Mouse (Mus musculus): ENCODE data around the gene Tmem179. TPM values are rescaled to one million over a fixed set of nuclear protein-coding genes. Genes with fewer than 3 reads are reported as not detected.
A peak's percentile ranks its signal among the peaks of the same experiment; 100 is the strongest.

Gene Tmem179
- polyA plus RNA-seq, 2 experiments = 0.28 to 0.36 TPM

GRCm38 (mm10) chr12:112489535-112489934 is 27.0 kb downstream of the Tmem179 start:
- peak overlapping the region; percentile 79; the same call in 1 of the 2 replicates for H3K27ac ChIP-seq (replicated peaks; ENCODE audit: low read depth, low read length)

GRCm38 (mm10) chr12:112489134-112489533 is 27.4 kb downstream of the Tmem179 start, which contains the start of gene A530016L24Rik:
Gene A530016L24Rik (plus strand): TSS chr12:112489448.
- 86% methylated on average over 8 of the region's 8 CpGs for WGBS
- Histone ChIP-seq H3K27ac (replicated peaks; ENCODE audit: low read depth, low read length) (peak within 1 kb of the TSS; percentile 79), H3K9ac (ENCODE audit: low read depth, low read length, severe bottlenecking) (no peak within 1 kb of the TSS), H3K9me3 (ENCODE audit: control insufficient read depth, low read length) (no peaks in the 10 kb centered on the region), H3K4me1 (ENCODE audit: control insufficient read depth, insufficient read depth, low read length) (peaks cover 22% of the 10 kb centered on the region), H3K27me3 (ENCODE audit: control insufficient read depth, insufficient read depth, low read length) (no peaks in the 10 kb centered on the region), H3K36me3 (ENCODE audit: control insufficient read depth, insufficient read depth, low read length) (no peaks in the 10 kb centered on the region), H3K4me3 (replicated peaks; ENCODE audit: low read length) (no peak within 1 kb of the TSS), H3K4me2 (replicated peaks; ENCODE audit: low read depth, low read length, severe bottlenecking) (no peak within 1 kb of the TSS)
- DNase-seq (ENCODE audit: low spot score) = no peak
- ATAC-seq (ENCODE audit: low FRiP score, low read depth) = no peak
- no peak for TF ChIP-seq POLR2A (IDR thresholded peaks at IDR 0.05; ENCODE audit: borderline replicate concordance, extremely low read depth, insufficient read depth, insufficient read length)

More at GRCm38 (mm10) chr12:112489535-112489934, 27.0 kb downstream of the Tmem179 start:
- Histone ChIP-seq H3K4me3 (replicated peaks; ENCODE audit: low read length) (no peak overlapping the region), H3K9ac (ENCODE audit: low read depth, low read length, severe bottlenecking) (no peak overlapping the region), H3K4me2 (replicated peaks; ENCODE audit: low read depth, low read length, severe bottlenecking) (no peak overlapping the region), H3K9me3 (ENCODE audit: control insufficient read depth, low read length) (no peaks in the 10 kb centered on the region), H3K36me3 (ENCODE audit: control insufficient read depth, insufficient read depth, low read length) (no peaks in the 10 kb centered on the region), H3K4me1 (ENCODE audit: control insufficient read depth, insufficient read depth, low read length) (peaks cover 22% of the 10 kb centered on the region), H3K27me3 (ENCODE audit: control insufficient read depth, insufficient read depth, low read length) (no peaks in the 10 kb centered on the region)
- ATAC-seq (ENCODE audit: low FRiP score, low read depth) (no peak), DNase-seq (ENCODE audit: low spot score) (no peak)
- WGBS = 90% methylated on average over 9 of the region's 9 CpGs
- TF ChIP-seq POLR2A (IDR thresholded peaks at IDR 0.05; ENCODE audit: borderline replicate concordance, extremely low read depth, insufficient read depth, insufficient read length) = no peak

- WGBS = 13% methylated on average over 9 of the region's 9 CpGs
- no peaks in the 10 kb centered on the region; the same call in 1 of the 2 replicates for H3K4me1 ChIP-seq (ENCODE audit: control insufficient read depth, insufficient read depth, low read length)
- peak; percentile 74 for ATAC-seq (ENCODE audit: low FRiP score, low read depth)
Observed at GRCm38 (mm10) chr12:112473777-112474176, 42.8 kb downstream of the Tmem179 start.

GRCm38 (mm10) chr12:112470216-112470615 is 46.3 kb downstream of the Tmem179 start:
- Histone ChIP-seq H3K4me3 (replicated peaks; ENCODE audit: low read length) (no peak overlapping the region), H3K9ac (ENCODE audit: low read depth, low read length, severe bottlenecking) (no peak overlapping the region), H3K36me3 (ENCODE audit: control insufficient read depth, insufficient read depth, low read length) (no peaks in the 10 kb centered on the region), H3K4me1 (ENCODE audit: control insufficient read depth, insufficient read depth, low read length) (peaks cover under 1% of the 10 kb centered on the region; the same call in 1 of the 2 replicates), H3K4me2 (replicated peaks; ENCODE audit: low read depth, low read length, severe bottlenecking) (no peak overlapping the region), H3K9me3 (ENCODE audit: control insufficient read depth, low read length) (no peaks in the 10 kb centered on the region), H3K27ac (replicated peaks; ENCODE audit: low read depth, low read length) (no peak overlapping the region), H3K27me3 (ENCODE audit: control insufficient read depth, insufficient read depth, low read length) (no peaks in the 10 kb centered on the region; the same call in 1 of the 2 replicates)
- DNase-seq (ENCODE audit: low spot score) (no peak), ATAC-seq (ENCODE audit: low FRiP score, low read depth) (no peak)
- WGBS = 82% methylated on average over 5 of the region's 5 CpGs
- TF ChIP-seq POLR2A (IDR thresholded peaks at IDR 0.05; ENCODE audit: borderline replicate concordance, extremely low read depth, insufficient read depth, insufficient read length) = no peak

More at GRCm38 (mm10) chr12:112473777-112474176, 42.8 kb downstream of the Tmem179 start:
- peak; percentile 78 for DNase-seq (ENCODE audit: low spot score)
- no peak overlapping the region for H3K9ac ChIP-seq (ENCODE audit: low read depth, low read length, severe bottlenecking)
- H3K9me3 ChIP-seq (ENCODE audit: control insufficient read depth, low read length) = no peaks in the 10 kb centered on the region
- H3K4me2 ChIP-seq (replicated peaks; ENCODE audit: low read depth, low read length, severe bottlenecking) = no peak overlapping the region
- no peaks in the 10 kb centered on the region; the same call in 1 of the 2 replicates for H3K27me3 ChIP-seq (ENCODE audit: control insufficient read depth, insufficient read depth, low read length)
- no peak for TF ChIP-seq POLR2A (IDR thresholded peaks at IDR 0.05; ENCODE audit: borderline replicate concordance, extremely low read depth, insufficient read depth, insufficient read length)
- H3K4me3 ChIP-seq (replicated peaks; ENCODE audit: low read length) = no peak overlapping the region
- H3K36me3 ChIP-seq (ENCODE audit: control insufficient read depth, insufficient read depth, low read length) = no peaks in the 10 kb centered on the region
- H3K27ac ChIP-seq (replicated peaks; ENCODE audit: low read depth, low read length) = no peak overlapping the region

- Histone ChIP-seq H3K27me3 (ENCODE audit: control insufficient read depth, insufficient read depth, low read length) (no peaks in the 10 kb centered on the region; the same call in 1 of the 2 replicates), H3K4me1 (ENCODE audit: control insufficient read depth, insufficient read depth, low read length) (peaks cover 5% of the 10 kb centered on the region), H3K4me2 (replicated peaks; ENCODE audit: low read depth, low read length, severe bottlenecking) (no peak overlapping the region), H3K27ac (replicated peaks; ENCODE audit: low read depth, low read length) (no peak overlapping the region), H3K9me3 (ENCODE audit: control insufficient read depth, low read length) (no peaks in the 10 kb centered on the region), H3K36me3 (ENCODE audit: control insufficient read depth, insufficient read depth, low read length) (no peaks in the 10 kb centered on the region), H3K4me3 (replicated peaks; ENCODE audit: low read length) (no peak overlapping the region), H3K9ac (ENCODE audit: low read depth, low read length, severe bottlenecking) (no peak overlapping the region)
- no peak for TF ChIP-seq POLR2A (IDR thresholded peaks at IDR 0.05; ENCODE audit: borderline replicate concordance, extremely low read depth, insufficient read depth, insufficient read length)
- ATAC-seq (ENCODE audit: low FRiP score, low read depth) (no peak), DNase-seq (ENCODE audit: low spot score) (no peak)
- WGBS = 93% methylated on average over 7 of the region's 7 CpGs
Observed at GRCm38 (mm10) chr12:112469393-112469792, 47.2 kb downstream of the Tmem179 start.
